In genomic region chr2:66634580-66635359, GRCm38 (mm10) we compare ENCODE assay signal across 9 mouse cellular contexts. TPM values are rescaled to one million over a fixed set of nuclear protein-coding genes. Genes with fewer than 3 reads are reported as not detected.
DNase-seq lines count a peak whose midpoint lies in the region; ATAC-seq and TF ChIP-seq lines count a peak whose summit lies in the region.
"Had no signal": no experiment of that assay in that cellular context is flagged by ENCODE, and none has a peak within 500 bp of the region (broad histone marks: within the 10 kb centered on the region; RNA-seq: fewer than 3 reads in every experiment).

TSS of gene Scn9a (minus strand) at chr2:66634962.

- DNase-seq in kidney, postnatal 0 days (ENCODE audit: low spot score), result peak; percentile 29
- no peak for DNase-seq in kidney, adult 18-20 months
- peak; percentile 11 for DNase-seq in cerebellum, adult 9-11 months
- peak; percentile 1 to 20 for DNase-seq in left cerebral cortex, adult 9 months (ENCODE audit: low spot score in 2 of 2)
- no peak for DNase-seq in thymus, postnatal 36 days
- DNase-seq in urinary bladder, adult 18-20 months (ENCODE audit: low spot score in 2 of 2), result no peak

- peak within 1 kb of the TSS; percentile 54 for H3K4me2 ChIP-seq in kidney, postnatal 0 days (ENCODE audit: low read length)
- H3K4me2 ChIP-seq in neural tube, embryonic 13.5 days, result peak within 1 kb of the TSS; percentile 78
- H3K4me2 ChIP-seq: liver, embryonic 15.5 days had no signal

- H3K4me3 ChIP-seq in kidney, postnatal 0 days (replicated peaks; ENCODE audit: low read depth, low read length), result peak within 1 kb of the TSS; percentile 31
- peak within 1 kb of the TSS; percentile 51 for H3K4me3 ChIP-seq in neural tube, embryonic 13.5 days
- H3K4me3 ChIP-seq: liver, embryonic 15.5 days had no signal

- H3K36me3 ChIP-seq in kidney, postnatal 0 days (ENCODE audit: insufficient read depth, low read length), result no peaks in the 10 kb centered on the region
- H3K36me3 ChIP-seq in neural tube, embryonic 13.5 days, result no peaks in the 10 kb centered on the region
- H3K36me3 ChIP-seq: liver, embryonic 15.5 days had no signal

- TF ChIP-seq CTCF in kidney, postnatal 0 days (IDR thresholded peaks at IDR 0.05; ENCODE audit: low read depth), result no peak

- no peak within 1 kb of the TSS for H3K27ac ChIP-seq in kidney, postnatal 0 days
- peak within 1 kb of the TSS; percentile 69 for H3K27ac ChIP-seq in neural tube, embryonic 13.5 days (replicated peaks)
- H3K27ac ChIP-seq: liver, embryonic 15.5 days had no signal

- 3% methylated on average over 29 of the region's 29 CpGs for WGBS in kidney, postnatal 0 days
- 3% methylated on average over 29 of the region's 29 CpGs for WGBS in neural tube, embryonic 13.5 days

- H3K4me1 ChIP-seq in kidney, postnatal 0 days (replicated peaks; ENCODE audit: insufficient read depth, low read length), result no peaks in the 10 kb centered on the region
- H3K4me1 ChIP-seq in neural tube, embryonic 13.5 days (replicated peaks), result peaks cover 9% of the 10 kb centered on the region
- H3K4me1 ChIP-seq: liver, embryonic 15.5 days had no signal

- H3K27me3 ChIP-seq in kidney, postnatal 0 days (ENCODE audit: insufficient read depth, low read length), result peaks cover 5% of the 10 kb centered on the region; the same call in 1 of the 2 replicates
- no peaks in the 10 kb centered on the region for H3K27me3 ChIP-seq in neural tube, embryonic 13.5 days

- H3K9me3 ChIP-seq in kidney, postnatal 0 days (replicated peaks; ENCODE audit: low read length), result no peaks in the 10 kb centered on the region
- no peaks in the 10 kb centered on the region for H3K9me3 ChIP-seq in neural tube, embryonic 13.5 days
- H3K9me3 ChIP-seq: liver, embryonic 15.5 days had no signal

- H3K9ac ChIP-seq in kidney, postnatal 0 days (ENCODE audit: low read depth, low read length), result no peak within 1 kb of the TSS
- peak within 1 kb of the TSS; percentile 68 for H3K9ac ChIP-seq in neural tube, embryonic 13.5 days
- H3K9ac ChIP-seq: liver, embryonic 15.5 days had no signal

- peak; percentile 79 for ATAC-seq in kidney, postnatal 0 days (replicated peaks; ENCODE audit: low FRiP score, low read depth)
- peak; percentile 93 for ATAC-seq in frontal cortex, adult (ENCODE audit: low TSS enrichment)
- peak; percentile 95 for ATAC-seq in neural tube, embryonic 13.5 days (ENCODE audit: low read depth)

RNA-seq across cellular contexts. Expression of gene Scn9a, which starts in this region (rescaled TPM):
- 0.40 and 0.57 TPM in 2 replicates for polyA plus RNA-seq in kidney, postnatal 0 days (2015; fragmentation: Nextera tagmentation; extraction: Ambion mirVana)
- 30.7 and 38.1 TPM in 2 replicates for polyA plus RNA-seq in neural tube, embryonic 13.5 days (2015; fragmentation: Nextera tagmentation; extraction: Ambion mirVana)

Comparison
In these comparisons a context has a peak if more than half of its experiments do, and no peak if none do; other contexts are left out.
1. RNA of gene Scn9a (polyA plus RNA-seq): 30.7 to 38.1 TPM in neural tube, embryonic 13.5 days; 0.40 to 0.57 TPM in kidney, postnatal 0 days; every median in the first group is over 10 times any median in the second.
2. Peak in DNase-seq, ATAC-seq, H3K4me3 ChIP-seq and H3K4me2 ChIP-seq in kidney, postnatal 0 days; RNA of the gene not detected or under 1 TPM.
3. DNase-seq: peak in cerebellum, adult 9-11 months (single experiment) and left cerebral cortex, adult 9 months (2 of 2); none in kidney, adult 18-20 months (single experiment), thymus, postnatal 36 days (0 of 2) and urinary bladder, adult 18-20 months (0 of 2).
4. Peak in every context shown above with its lines, with median percentiles within 50 percentile points of each other: ATAC-seq.